Mouse (Mus musculus): ENCODE measurements at regions not wholly inside any gene's neighbourhood (a gene's known extent, or its start where the extent isn't known, plus 50 kb on each side); places are given as distances from the start of the nearest gene placed in this dataset.

DNA sequence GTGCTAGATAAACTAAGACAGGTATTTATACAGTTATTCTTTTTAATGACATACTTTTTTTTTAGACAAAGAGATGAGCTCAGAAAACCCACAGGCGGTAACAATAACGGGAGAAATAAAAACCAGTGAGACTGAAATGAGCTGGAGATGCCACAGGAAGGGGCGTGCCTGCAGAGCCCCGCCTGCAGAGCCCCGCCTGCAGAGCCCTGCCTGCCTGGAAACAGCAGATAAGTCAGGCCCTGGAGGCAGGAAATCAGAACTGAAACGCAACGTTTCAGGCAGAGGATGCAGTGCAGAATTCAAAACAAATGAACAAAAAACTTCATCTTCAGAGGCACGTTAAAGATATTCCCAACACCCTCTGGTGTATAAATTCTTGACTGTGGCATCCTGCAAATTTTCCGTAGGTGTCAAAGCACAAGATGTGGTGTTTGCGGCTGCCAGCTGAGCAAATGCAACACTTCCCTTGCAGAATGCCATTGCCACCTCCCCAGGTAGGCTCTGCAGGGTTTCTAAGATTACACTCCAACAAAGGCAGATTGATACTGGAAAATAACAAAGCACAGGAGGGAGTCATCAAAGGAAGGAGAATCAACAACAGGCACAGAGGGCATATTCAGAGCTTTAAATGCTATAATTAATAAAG is 81.0 kb downstream of the Gm10604 start:
- TF ChIP-seq POLR2A (IDR thresholded peaks at IDR 0.05; ENCODE audit: insufficient read length, low read depth) (no peak), CEBPB (IDR thresholded peaks at IDR 0.05; ENCODE audit: insufficient read depth, poor library complexity, severe bottlenecking) (no peak), REST (IDR thresholded peaks at IDR 0.05; ENCODE audit: insufficient read depth, insufficient read length) (no peak), MAX (IDR thresholded peaks at IDR 0.05; ENCODE audit: low read depth) (no peak), MYOG (IDR thresholded peaks at IDR 0.05; ENCODE audit: control insufficient read depth in 1 of 3, insufficient read depth in 1 of 3, insufficient read length in 2 of 3, low read depth in 2 of 3) (no peak), USF1 (IDR thresholded peaks at IDR 0.05; ENCODE audit: low read depth) (no peak), POLR2AphosphoS2 (IDR thresholded peaks at IDR 0.05; ENCODE audit: insufficient read length, low read depth) (no peak), MYOD1 (IDR thresholded peaks at IDR 0.05; ENCODE audit: control insufficient read depth in 1 of 3, insufficient read length in 2 of 3, low read depth in 2 of 3) (no peak), TCF3 (IDR thresholded peaks at IDR 0.05; ENCODE audit: insufficient read length, low read depth) (no peak), E2F4 (IDR thresholded peaks at IDR 0.05; ENCODE audit: insufficient read depth) (no peak), TCF12 (IDR thresholded peaks at IDR 0.05; ENCODE audit: insufficient read depth, poor library complexity, severe bottlenecking) (no peak)
